Mouse (Mus musculus) cerebellum, adult 9-11 months (tissue): ENCODE results near the gene Prps1.
A peak's percentile ranks its signal among the peaks of the same experiment; 100 is the strongest.
"Not testable (repeated sequence)": the region's sequence is repeated elsewhere in the genome, so short reads cannot be mapped to it uniquely, and the experiment has no call there.

Experiments used
- DNase-seq: peaks from one replicate; pipeline ENCODE4 v3.0.0; 2022

Prps1 gene

DNA sequence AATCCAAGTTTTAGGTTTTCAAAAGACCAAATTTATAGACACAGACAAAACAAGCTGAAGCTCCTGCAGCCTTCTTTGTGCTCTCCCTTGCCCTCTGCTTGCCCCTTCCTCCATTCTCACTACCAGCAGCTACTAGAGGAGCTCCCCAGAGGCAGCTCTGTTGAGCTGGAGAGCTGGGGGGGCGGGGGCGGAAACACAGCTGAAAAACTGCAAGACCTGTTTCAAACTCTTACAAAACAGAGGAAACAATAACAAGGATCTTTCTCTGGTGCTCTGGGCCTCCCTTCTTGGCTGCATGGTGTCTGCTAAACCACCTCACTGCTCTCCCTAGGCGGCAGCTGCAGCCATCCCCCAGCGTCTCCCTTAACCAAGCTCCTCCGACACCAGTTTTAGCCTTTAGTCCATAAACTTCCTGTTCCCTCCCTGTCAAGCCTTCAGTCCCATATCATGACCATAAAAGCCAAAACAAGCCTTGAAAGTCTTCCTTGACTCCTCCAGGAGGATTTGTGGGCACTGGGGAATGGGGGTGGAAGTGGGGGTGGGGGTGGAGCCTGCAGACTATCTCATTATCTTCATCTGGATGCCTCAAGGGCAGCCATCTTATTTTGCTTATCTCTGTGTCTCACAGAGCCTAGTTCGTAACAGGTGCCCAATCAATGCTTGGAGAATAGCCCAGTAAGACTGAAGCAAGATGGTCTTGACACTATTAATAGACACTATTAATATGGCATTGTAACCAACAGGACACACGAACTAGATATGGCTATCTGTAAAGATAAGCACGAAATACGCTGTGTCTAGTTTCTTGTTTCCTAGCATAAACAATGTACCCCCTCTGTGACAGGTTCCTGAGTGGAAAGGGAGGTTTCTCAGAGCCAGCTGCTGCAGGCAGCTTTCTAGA lies 45.2 kb downstream of the Prps1 start:
- no peak for DNase-seq

DNA sequence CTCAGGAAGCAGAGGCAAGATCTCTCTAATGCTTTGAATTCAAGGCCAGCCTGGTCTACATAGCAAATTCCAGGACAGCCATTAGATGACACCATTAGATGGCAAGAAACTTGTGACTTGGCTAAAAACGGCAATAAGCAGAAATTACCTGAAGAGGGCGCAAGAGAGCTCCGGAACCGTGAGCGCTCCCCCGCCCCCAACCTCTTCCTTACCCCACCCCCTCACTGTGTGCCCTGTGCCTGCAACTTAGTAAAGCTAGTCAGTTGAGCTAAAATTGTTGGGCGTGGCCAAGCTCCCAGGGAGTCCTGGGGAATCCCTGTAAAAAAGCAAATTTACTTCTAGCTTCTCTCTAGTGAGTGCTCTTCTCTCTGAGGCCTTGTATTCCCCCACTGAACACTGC lies 47.5 kb downstream of the Prps1 start:
- DNase-seq = no peak

DNA sequence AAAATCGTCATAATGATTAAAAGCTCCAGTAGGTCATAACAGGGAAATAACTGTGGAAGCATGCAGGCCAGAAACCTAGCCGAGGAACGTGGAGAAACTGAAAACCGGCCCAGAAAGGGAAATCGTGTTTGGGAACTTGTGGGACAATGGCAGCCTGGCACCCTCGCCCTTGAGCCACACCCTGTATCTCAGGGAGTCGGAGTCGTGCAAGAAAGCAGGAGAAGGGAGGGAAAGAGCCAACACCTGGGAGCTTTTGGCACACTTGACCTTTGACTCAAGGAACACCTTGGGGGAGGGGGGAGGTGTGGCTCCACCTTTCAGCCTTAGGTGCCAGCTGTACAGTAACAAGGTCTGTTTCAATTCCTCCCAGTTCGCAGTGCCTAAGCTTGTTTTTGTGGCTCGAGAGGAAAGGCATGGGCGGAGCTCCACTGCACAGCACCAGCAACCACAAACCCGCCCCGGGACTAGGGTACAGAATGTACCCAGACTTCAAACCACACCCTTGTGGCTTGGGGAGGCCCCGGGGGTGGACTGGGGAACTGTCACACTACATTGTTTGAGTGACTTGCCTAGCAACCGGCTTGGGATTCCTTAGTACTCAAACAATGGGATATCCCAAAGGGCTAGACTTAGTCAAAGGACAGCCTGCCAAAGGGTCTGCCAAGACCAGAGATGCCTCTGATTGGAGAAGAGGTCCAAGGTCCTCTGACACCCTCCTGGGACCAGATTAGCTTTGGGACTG lies 49.3 kb downstream of the Prps1 start:
- DNase-seq = no peak

DNA sequence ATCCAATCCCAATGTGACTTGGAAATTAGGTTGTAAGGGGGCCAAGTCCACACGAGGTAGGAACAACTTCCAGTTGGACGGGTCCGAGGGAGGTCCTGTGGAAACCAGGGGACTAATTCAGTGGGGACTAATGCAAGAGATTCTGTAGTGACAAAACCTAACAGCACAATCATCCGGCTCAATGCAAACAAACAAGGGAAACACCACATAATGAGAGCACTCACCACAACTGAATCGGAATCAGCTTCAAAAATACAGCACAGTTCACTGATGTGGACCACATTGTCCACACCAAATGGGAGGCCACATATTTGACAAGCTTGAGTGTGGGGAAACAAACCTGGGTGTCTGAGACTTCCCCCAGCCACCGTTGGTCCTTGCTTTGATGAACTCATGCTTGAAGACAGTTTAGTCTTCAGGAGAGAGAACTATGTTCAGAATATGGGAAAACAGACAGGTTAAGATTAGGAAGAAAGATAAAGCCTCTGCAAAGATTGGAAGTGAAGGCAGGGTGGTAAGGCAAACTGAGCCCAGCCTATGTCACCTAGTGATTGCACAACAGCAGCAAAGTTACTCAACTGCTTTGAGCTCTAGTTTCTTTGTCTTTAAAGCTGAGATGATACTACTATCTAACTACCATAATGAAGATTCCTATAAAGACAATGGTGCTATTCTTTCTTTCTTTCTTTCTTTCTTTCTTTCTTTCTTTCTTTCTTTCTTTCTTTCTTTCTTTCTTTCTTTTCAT lies 50.2 kb downstream of the Prps1 start:
- DNase-seq = no peak

DNA sequence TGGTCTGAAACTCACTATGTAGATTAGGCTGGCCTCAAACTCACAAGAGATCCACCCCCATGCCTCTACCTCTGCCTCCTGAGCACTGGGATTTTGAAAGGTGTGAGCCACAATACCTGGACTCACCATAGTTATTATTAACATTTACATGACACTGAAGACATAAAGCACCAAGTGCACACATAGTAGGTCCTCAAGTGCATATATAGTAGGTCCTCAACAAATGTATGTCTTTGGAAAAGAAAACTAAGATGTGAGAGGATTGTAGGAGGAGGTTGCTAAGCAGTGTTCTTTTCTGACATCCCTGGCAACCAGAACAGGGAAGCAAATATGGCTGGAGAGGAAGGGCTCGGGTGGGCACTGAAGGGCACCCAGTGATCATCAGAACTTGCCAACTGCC lies 51.0 kb downstream of the Prps1 start:
- DNase-seq = no peak

DNA sequence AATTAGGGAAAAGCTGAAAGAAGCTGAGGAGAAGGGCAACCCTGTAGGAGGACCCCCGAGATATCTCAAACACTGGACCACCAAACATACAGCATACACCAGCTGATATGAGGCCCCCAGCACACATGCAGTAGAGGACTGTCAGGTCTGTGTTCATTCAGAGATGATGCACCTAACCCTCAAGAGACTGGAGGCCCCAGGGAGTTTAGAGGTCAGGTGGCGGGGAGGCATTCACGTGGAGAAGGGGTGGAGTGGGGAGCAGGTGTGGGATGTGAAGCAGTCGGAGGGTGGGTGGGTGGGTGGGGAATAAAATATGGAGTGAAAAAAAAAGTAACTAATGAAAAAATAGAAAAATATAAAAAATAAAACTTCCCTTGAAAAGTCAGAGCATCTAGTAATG lies 52.4 kb downstream of the Prps1 start:
- DNase-seq = not testable (repeated sequence)

DNA sequence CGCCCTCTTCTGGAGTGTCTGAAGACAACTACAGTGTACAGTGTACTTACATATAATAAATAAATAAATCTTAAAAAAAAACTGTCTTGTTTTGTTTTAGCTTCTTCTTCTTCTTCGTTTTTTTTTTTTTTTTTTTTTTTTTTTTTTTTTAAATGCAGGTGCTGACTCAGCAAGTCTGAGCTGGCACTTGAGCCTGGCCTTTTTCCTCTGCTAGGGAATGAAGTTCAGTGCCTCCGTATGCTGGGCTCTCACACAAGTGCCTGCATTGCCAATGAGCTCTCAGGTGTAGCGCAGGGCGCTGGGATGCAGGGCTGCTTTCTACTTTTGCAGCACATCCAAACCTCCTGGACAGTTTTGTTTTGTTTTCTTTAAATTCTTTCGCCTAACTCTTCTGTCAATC lies 53.4 kb downstream of the Prps1 start:
- no peak for DNase-seq

DNA sequence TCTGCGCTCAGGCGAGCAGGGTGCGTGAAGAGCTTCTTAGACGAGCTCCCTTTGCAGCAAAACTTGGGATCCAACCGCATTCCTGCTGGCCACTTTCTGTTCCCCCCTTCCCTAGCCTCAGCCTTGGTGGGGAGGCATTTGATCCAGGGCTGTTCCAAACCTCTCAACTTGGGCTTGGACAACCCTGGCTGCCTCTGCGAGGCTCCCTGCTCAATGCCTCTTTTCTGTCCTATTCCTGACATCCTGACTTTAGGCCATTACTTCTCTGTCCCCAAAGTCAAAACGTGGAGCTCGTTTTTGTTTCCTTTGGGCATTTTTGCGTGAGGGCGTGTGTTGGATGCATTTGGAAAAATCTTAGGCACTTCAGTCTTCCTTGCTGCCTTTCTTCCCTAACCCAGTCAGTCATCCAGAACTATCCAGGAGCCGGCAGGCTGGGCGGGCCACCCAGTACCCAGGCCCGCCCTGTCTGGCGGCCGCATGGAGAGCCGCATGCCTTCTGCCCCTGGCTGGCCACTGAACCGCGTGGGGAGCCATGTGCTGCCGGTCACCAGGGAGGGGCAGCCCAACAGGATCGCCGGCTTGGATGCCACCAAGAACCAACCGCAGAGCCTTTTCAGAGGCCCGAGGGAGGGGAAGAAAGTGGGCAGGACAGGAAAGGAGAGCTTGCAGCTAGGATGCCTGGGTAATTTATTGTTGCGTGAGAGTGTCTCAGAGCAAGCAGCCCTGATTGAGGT lies 54.5 kb downstream of the Prps1 start:
- peak; percentile 69 for DNase-seq

DNA sequence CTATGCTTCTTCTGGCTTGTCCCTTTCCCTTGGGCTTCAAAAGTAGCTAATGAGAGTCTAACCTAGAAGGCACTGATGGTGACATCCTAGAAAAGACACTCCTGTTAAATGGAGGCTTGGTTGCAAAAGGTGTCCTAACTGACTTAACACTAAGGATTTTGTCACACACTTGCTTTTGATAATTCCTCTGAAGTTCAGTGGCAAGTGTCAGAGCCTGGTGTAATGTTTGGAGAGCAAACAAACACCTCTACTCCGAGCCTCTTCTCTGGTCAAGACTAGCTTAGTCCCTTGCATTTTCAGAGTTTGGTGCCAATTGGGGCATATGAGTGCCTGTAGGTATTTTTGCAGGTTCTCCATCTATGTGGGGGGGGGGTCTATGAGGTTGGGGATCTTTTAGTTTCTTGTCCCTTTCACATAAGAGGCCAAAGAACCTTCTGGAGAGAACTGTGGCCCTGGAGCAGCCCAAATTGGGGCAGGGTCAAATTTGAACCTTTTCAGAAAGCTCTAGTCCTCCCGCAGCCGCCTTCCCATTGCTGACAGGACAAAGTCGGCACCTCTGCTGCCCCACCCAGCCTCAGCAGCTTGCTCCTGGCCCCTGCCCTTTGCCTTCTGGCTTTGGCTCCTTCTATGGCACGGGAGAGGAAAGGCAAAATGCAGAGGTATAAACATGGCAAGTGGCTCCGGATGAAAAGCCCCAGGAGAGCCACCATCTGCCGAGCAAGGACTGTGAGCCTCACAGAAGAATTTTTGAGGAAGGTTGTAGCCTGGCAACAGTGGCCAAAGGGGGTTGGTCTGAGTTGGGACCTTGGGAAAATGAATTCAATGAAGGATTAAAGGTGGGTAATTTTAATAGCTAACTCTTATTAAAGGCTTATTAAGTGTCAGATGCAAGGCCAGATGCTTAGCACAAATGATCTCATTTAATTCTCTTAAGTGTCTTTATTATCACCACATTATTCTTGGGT lies 55.6 kb downstream of the Prps1 start:
- DNase-seq = no peak

DNA sequence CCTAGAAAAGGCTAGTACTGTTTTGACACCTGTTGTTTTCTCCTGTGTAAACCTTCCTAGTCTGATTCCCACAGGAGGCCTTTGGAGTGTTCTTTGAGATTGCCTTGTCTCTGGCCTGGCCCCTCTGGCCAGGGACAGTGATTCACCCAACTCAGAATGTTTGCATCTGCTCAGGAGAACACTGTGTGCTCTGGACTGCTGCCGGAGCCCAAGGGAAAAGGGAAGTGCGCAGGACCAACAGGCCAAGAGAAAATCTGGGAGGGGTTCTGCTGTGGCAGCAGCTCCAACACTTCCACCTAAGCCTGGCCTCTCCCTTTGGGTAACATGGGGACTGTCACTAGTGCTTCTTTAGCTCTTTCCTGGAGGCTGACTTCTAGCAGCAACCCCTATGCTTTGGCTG lies 57.0 kb downstream of the Prps1 start:
- DNase-seq = no peak

DNA sequence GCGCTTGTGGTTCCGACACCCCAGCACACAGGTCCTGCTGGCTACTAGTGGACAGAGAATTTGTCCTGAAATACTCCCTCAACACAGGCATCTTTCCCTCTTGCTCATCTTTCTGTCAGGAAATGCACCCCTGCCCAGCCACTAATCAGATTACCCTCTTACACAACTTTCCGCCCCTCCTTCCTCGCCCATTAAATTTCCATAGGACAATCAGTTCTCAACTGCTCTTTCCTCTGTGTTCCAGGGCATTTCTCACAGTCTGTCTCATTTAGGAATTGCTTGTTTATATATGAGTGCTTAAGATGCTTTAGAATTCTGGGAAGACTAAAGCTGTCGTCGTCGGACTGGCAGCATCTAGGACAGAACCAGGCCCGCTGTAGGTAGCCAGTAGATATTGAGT lies 61.9 kb downstream of the Prps1 start:
- no peak for DNase-seq

DNA sequence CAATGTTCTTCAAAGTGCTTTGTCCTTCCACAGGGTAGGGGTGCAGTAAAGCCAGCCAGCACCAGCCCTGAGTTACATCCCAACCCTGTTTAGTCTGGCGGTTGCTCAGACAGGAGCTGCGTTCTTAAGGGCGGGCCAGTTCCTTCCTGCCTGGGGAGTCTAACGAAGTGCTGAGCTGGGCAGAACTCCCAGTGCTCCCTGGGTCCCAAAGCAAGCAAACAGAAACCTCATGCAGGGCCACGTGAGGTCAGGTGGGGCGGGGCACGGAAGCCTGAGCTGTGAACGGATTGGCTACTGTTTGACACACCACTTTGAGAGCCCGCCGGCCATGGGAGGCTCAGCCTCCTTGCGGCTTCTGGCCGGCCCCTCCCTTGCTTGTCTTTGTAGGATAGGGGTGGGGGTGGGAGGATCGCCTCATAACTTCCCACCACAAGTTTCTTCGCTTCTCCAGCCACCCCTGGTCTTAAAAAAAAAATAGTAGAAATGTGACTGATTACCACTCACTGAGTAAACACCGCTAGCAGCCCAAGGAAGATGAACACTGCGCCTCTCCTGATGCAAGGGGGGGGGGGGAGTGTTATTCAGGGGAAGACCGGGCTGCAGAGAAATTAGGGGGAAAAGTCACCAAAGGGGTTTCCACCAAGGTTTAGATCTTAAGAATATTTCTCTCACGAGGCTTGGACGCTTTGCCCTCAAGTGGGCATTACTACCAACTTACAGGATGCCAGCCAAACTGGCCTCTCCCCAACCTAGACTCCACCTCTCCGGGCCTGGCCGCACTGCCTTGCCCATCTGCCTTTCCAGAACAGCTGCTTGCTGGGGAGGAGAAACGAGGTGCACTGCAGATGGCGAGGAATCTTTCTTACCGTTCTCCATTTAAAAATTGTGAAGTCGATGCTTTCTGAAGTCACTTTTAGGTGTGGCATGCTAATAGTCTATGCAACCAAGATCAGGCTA lies 64.0 kb downstream of the Prps1 start:
- DNase-seq = peak; percentile 91

DNA sequence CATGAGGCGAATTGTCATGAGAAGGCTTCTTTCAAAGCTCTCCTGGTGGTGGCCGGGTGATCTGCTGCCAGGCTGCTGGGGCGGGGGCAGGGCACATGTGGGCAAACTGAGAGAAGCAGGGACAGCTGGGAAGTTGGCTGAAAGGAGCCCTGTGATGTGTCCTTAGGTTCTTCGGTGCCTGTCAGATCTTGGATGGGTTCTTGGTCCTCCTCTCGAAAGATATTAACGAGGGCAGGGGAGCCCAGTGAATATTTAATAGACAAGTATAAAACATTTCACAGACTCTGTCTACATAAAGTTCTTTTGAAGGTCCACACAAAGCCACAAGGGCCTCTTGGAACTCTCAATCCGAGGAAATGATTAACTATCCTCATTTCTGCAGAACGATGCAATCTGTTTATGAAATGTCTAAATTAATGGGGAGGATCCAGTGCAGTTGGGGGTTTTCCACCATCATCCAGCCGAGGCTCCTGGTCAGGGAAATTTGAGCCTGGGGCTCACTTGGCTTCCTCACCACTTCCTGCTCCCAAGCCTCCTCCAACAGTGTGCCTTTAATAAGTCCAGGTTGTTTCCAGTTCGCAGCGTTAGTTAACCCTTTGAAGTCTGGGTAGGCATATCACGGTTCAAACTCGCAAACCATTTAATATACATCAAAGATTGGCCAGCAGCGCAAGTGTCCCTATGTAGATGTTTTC lies 65.8 kb downstream of the Prps1 start:
- DNase-seq = no peak

DNA sequence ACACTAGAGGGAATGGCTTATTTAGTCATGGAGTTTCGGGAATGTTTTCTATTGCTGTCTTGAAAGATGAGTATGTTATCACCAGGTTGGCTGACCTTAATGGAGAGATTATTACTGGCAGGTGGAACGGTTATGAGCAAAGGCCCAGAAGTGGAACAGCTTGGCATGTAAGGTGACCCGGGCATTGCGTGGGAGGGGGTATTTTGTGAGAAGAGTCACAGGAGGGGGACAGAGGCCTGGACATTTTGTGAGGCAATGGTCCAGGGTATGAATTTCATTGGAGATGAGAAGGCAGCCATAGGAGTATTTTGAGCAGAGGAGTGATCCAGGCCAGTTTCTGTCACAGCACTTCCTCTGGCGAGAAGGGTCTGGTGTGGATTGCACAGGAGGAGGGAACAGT lies 67.8 kb downstream of the Prps1 start:
- no peak for DNase-seq
